Mouse (Mus musculus) embryonic facial prominence, embryonic 12.5 days (tissue): Measurements from ENCODE around the gene Sdk1. TPM values are rescaled to one million over a fixed set of nuclear protein-coding genes. Genes with fewer than 3 reads are reported as not detected.

ENCODE experiments used
- ATAC-seq: fragments of 200-750 bp; cut with Nextera tagmentation; 2 replicates; pipeline ENCODE4 v1.8.0; 2017; ENCODE audit not compliant: insufficient number of reproducible peaks, insufficient read depth, low FRiP score, low TSS enrichment
- H3K27ac ChIP-seq: fragments of 300-500 bp; sonication (generic); 2 replicates; pipeline ENCODE4 v1.5.1; 2016; ENCODE audit warnings: mild to moderate bottlenecking
- H3K27me3 ChIP-seq: fragments of 300-500 bp; sonication (generic); 2 replicates; pipeline ENCODE4 v1.6.1; 2016; ENCODE audit warnings: mild to moderate bottlenecking, moderate library complexity
- H3K36me3 ChIP-seq: fragments of 300-500 bp; sonication (generic); 2 replicates; pipeline ENCODE4 v1.6.1; 2016; ENCODE audit warnings: mild to moderate bottlenecking
- H3K4me1 ChIP-seq: fragments of 300-500 bp; sonication (generic); 2 replicates; pipeline ENCODE4 v1.6.1; 2016
- H3K4me2 ChIP-seq: fragments of 300-500 bp; sonication (generic); replicated peaks from 2 replicates; pipeline ENCODE4 v1.6.1; 2016; ENCODE audit warnings: mild to moderate bottlenecking, moderate library complexity
- H3K4me3 ChIP-seq: fragments of 300-500 bp; sonication (generic); 2 replicates; pipeline ENCODE4 v1.5.1; 2016; ENCODE audit warnings: mild to moderate bottlenecking
- H3K9ac ChIP-seq: fragments of 300-500 bp; sonication (generic); 2 replicates; pipeline ENCODE4 v1.6.1; 2016; ENCODE audit warnings: mild to moderate bottlenecking, moderate library complexity
- H3K9me3 ChIP-seq: fragments of 300-500 bp; sonication (generic); 2 replicates; pipeline ENCODE4 v1.6.1; 2016; ENCODE audit warnings: mild to moderate bottlenecking, moderate library complexity
- WGBS: fragments of 180-500 bp; shearing (Covaris S2); methylation state at CpG from one replicate; pipeline ENCODE4 v1.1.7; 2016; 5-methylcytosine and 5-hydroxymethylcytosine counted together
- polyA plus RNA-seq: library from polyadenylated mRNA; unstranded; fragments of >200 nt; fragmentation: Nextera tagmentation; extraction: Ambion mirVana; gene quantifications from 2 replicates; pipeline ENCODE4 v1.2.1, GENCODE M21; 2016

Sdk1 gene
- polyA plus RNA-seq, 1 experiment from 2014 or later, result 2.9 TPM

DNA sequence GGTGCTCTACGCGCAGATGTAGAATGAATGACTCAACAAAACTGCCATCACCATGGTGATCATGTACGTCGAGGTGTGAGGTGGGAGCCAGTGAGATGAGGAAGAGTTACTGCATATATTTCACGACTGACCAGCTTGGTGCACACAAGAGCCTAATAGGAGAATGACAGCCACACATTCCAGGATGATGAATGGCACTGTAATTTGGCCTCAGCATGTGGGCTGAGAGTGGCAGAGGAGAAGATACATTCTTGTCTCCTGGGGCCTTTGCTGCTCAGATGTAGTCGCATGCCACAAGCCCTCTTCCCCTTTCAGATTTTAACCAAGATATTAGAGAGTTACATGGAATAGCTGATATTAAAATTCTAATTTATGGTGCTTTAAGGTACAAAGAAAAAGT, 264.0 kb downstream of the Sdk1 start:
- Histone ChIP-seq H3K36me3 (no peaks in the 10 kb centered on the region), H3K4me2 (no peak overlapping the region), H3K4me1 (no peaks in the 10 kb centered on the region), H3K4me3 (no peak overlapping the region), H3K9me3 (no peaks in the 10 kb centered on the region), H3K27me3 (no peaks in the 10 kb centered on the region), H3K27ac (no peak overlapping the region), H3K9ac (no peak overlapping the region)
- 80% methylated on average over 6 of the region's 6 CpGs for WGBS
- ATAC-seq, result no peak

DNA sequence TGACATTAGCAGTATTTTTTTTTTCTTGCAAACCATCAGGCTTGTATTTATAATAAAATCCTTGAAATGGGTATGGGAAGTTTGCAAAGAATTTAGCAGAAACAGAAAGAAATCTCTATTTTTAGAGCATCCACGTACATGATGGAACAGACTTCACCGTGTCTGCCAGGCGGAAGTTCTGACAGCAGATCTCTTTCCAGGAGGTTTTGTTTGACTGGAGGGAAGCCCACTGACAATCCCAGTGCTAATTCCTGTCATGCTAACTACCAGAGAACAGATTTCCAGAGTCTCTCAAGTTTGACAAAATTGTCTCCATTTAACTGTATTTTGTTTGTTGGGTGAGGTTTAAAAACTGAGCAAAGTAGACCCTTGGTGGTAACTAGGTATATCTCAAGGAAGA, 265.1 kb downstream of the Sdk1 start:
- no peaks in the 10 kb centered on the region for H3K4me1 ChIP-seq
- WGBS, result 85% methylated on average over 3 of the region's 3 CpGs
- no peak for ATAC-seq
- no peak overlapping the region for H3K9ac ChIP-seq
- H3K27ac ChIP-seq, result no peak overlapping the region
- H3K36me3 ChIP-seq, result no peaks in the 10 kb centered on the region
- H3K4me2 ChIP-seq, result no peak overlapping the region
- H3K9me3 ChIP-seq, result no peaks in the 10 kb centered on the region
- H3K4me3 ChIP-seq, result no peak overlapping the region
- no peaks in the 10 kb centered on the region for H3K27me3 ChIP-seq

DNA sequence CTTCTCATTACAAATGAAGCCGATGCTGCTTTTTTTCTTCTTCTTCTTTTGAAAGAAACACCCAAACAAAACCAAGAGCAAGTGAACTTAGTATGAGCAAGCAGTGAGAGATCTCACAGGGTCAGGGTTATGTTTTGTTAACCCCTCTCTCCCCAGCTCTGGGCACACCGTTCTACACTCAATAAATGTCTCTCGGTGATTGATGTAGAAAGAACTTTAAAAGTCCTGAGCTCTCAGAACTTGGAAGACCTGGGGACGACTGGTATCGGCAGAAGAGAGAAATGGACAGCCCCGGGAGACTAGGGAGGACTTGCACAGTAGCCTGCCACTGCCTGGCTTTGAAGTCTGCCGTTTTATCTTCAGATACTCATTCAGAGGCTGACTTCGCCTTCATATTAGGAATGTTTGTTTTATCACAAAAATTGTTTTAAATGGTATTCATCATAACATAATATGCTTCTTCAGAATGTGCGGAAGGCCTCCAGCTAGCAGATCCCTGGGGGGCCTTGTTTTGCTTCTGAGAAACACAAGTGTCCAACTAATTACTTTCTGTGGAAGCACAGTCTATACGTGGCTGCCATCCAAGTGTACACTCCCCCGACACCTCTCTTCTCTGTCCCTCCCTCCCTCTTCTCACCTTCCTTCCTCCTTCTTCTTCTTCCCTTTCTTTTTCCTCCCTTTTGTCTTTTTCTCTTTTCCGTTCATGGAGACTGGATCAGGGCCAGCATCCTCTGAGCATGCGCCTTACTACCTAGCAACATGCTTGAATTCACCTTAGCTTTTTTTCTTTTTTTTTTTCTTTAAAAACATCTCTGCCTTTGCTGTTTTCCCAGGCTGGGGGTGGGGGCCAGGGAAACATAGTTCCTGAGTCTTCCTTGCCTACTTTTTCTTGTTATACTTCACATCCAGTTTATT, 283.8 kb downstream of the Sdk1 start:
- Histone ChIP-seq H3K9ac (no peak overlapping the region), H3K4me3 (no peak overlapping the region), H3K36me3 (no peaks in the 10 kb centered on the region), H3K4me1 (peaks cover 5% of the 10 kb centered on the region; the same call in 1 of the 2 replicates), H3K9me3 (no peaks in the 10 kb centered on the region), H3K4me2 (no peak overlapping the region), H3K27ac (no peak overlapping the region), H3K27me3 (no peaks in the 10 kb centered on the region)
- WGBS, result 48% methylated on average over 13 of the region's 13 CpGs
- no peak for ATAC-seq

DNA sequence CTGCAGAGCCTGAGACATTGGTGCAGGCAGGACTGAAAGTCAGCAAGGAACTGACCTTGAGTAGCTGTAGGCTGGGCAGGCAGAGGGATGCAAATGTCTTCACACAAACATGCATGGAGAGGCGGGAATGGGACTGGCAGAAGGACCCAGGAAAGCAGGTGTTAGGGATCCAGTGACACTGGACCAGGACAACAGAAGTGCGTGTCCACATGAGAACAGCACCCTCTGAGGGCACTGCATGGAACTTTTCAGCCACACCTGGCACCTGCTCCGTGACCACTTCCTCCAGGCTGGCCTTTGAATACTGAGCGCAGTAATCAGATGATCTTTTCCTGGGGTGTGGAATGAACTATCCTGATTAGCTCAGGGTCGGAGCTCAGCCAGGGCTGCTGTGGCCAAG, 298.9 kb downstream of the Sdk1 start:
- no peak overlapping the region for H3K4me3 ChIP-seq
- H3K4me2 ChIP-seq, result no peak overlapping the region
- no peaks in the 10 kb centered on the region for H3K27me3 ChIP-seq
- H3K9ac ChIP-seq, result no peak overlapping the region
- no peak overlapping the region for H3K27ac ChIP-seq
- 55% methylated on average over 5 of the region's 5 CpGs for WGBS
- H3K9me3 ChIP-seq, result no peaks in the 10 kb centered on the region
- no peak for ATAC-seq
- H3K4me1 ChIP-seq, result peaks cover 9% of the 10 kb centered on the region
- H3K36me3 ChIP-seq, result no peaks in the 10 kb centered on the region

DNA sequence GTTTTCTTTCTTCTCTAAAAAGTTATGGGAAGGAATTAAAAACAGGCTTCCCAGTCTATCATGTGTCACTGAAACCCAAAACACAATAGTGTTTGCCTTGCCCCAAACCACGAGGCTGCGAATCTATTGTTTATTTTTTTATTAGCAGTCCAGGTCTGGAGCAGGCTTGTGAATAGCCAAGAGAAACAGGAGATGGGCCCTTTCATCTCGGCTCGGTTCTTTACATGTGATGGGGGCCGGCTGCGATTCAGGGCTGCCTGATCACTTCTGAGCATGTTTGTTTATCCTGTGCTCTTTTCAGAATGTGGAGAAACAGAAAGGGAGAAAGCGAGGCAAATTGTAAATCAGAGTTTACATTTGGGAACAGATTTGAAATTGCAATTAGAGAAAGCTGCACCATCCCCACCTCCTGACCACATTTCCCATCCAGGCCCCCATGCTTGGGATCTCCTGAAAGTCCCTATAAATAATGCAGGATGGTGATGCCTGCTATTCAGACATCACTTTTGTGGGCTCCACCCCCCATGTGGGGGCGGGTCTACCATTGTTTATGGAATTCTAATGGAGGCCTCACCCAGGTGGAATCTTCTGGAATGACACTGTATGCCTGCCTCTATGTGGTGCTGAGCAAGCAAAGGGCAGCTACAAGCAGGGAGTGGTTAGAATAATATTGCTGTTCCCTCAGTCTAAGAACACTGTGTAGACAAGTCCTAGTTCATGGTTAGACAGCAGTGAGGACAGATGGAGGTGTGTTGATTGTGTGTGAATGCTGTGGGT, 301.8 kb downstream of the Sdk1 start:
- H3K27ac ChIP-seq, result 0 out of 2 replicates have a peak overlapping the region, but pooled peaks have one; percentile 17
- 28% methylated on average over 8 of the region's 8 CpGs for WGBS
- ATAC-seq, result no peak; the same call in 1 of the 2 replicates

DNA sequence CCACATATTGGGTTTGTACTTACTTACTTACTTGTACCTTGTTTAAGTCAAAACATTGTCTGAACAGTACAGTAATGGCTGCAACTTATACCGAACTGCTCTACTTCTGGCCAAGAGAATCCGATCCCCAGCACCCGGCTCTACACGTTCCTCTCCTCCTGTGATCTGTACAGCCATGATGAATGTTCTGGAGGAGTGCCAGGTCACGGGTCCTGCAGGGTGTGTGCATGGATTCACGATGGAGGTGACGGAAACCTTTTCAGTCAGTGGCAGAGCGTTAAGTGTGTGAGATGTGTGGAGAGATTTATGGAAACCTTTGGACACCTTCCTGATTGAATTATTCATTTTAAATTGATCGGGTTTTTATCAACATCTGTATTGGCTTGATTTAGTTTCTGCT, 312.2 kb downstream of the Sdk1 start:
- no peaks in the 10 kb centered on the region for H3K36me3 ChIP-seq
- no peak overlapping the region for H3K9ac ChIP-seq
- H3K9me3 ChIP-seq, result no peaks in the 10 kb centered on the region
- H3K4me3 ChIP-seq, result no peak overlapping the region
- ATAC-seq, result no peak
- H3K27ac ChIP-seq, result no peak overlapping the region
- H3K4me1 ChIP-seq, result peaks cover 10% of the 10 kb centered on the region; the same call in 1 of the 2 replicates
- 81% methylated on average over 9 of the region's 9 CpGs for WGBS
- H3K27me3 ChIP-seq, result no peaks in the 10 kb centered on the region
- H3K4me2 ChIP-seq, result no peak overlapping the region

More for the DNA sequence above, 301.8 kb downstream of the Sdk1 start:
- Histone ChIP-seq H3K4me2 (no peak overlapping the region), H3K9me3 (no peaks in the 10 kb centered on the region), H3K4me1 (peaks cover 9% of the 10 kb centered on the region), H3K27me3 (no peaks in the 10 kb centered on the region), H3K36me3 (no peaks in the 10 kb centered on the region), H3K9ac (no peak overlapping the region), H3K4me3 (no peak overlapping the region)

DNA sequence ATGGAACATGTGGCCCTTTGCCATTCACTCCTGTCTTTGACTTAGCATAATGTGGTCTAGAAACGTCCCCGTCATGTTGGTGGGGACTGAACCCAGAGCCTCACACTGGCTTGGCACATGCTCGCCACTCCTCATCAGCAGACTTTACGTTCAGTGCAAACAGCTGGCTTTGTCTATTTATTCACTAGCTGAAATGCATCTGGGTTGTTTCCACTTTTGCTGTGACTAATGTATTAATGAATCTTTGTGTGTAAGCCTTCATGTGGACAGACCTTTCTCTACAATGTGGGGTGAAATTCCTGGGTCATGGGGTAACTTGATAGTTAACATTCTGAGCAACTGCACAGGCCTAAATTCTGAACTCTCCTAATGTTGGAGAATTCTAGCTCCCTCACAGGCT, 317.4 kb downstream of the Sdk1 start:
- Histone ChIP-seq H3K4me2 (no peak overlapping the region), H3K36me3 (no peaks in the 10 kb centered on the region), H3K27me3 (no peaks in the 10 kb centered on the region), H3K4me3 (no peak overlapping the region), H3K27ac (0 out of 2 replicates have a peak overlapping the region, but pooled peaks have one; percentile 6), H3K9me3 (no peaks in the 10 kb centered on the region), H3K9ac (no peak overlapping the region), H3K4me1 (peaks cover 20% of the 10 kb centered on the region; the same call in 1 of the 2 replicates)
- ATAC-seq, result no peak
- WGBS, result 36% methylated on average over 4 of the region's 4 CpGs

DNA sequence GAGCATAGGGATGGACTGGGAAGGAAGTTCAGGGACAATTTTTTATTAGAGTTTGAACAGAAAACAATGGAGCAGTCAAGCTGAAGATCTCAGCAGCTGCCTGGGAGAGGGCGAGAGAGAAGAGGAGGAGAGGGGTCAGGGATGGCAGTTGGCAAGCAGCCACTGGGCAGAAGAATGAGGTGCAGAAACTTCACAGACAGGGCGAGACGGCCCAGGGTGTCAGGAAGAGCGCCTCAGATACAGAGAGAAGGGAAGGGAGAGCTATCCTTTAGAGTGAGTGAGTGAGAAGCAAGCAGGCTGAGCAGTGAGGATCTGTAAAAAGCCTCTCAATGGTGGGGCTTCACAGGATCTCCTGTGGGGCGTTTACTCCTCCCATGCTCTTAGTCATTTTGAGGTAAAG, 319.0 kb downstream of the Sdk1 start:
- Histone ChIP-seq H3K9me3 (no peaks in the 10 kb centered on the region), H3K27ac (no peak overlapping the region), H3K4me1 (peaks cover 17% of the 10 kb centered on the region; the same call in 1 of the 2 replicates), H3K9ac (no peak overlapping the region), H3K4me3 (no peak overlapping the region), H3K27me3 (no peaks in the 10 kb centered on the region), H3K36me3 (no peaks in the 10 kb centered on the region), H3K4me2 (no peak overlapping the region)
- ATAC-seq, result no peak
- 64% methylated on average over 5 of the region's 5 CpGs for WGBS

DNA sequence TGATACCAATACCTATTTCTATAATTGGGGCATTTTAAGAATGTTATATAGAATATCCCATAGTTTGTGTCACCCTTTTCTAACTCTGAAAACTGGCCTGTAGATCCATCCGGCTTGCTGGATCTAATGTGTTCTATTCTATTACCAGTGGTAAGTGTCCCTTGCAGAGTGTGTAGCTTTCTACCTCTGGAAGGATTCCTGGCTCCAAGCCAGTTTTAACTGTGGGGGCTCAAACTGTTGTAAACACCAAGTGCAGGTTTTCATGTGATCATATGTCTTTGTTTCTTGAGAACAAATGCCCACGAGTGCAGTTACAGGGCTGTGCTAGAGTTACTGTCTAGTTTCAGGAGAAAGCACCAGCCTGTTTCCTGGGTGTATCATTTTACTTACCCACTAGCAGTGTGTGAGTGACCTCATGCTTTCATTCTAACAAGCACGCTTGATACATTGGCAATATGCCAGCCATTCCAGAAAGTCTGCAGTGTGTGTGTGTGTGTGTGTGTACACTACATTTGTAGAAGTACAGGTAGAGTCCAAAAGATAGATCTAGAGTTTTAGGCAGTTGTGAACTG, 320.8 kb downstream of the Sdk1 start:
- Histone ChIP-seq H3K4me3 (no peak overlapping the region), H3K9ac (no peak overlapping the region), H3K36me3 (no peaks in the 10 kb centered on the region), H3K27ac (no peak overlapping the region), H3K4me1 (peaks cover 11% of the 10 kb centered on the region; the same call in 1 of the 2 replicates), H3K4me2 (no peak overlapping the region), H3K9me3 (no peaks in the 10 kb centered on the region), H3K27me3 (no peaks in the 10 kb centered on the region)
- peak; percentile 73; the same call in 1 of the 2 replicates for ATAC-seq
- 35% methylated on average over 3 of the region's 3 CpGs for WGBS

DNA sequence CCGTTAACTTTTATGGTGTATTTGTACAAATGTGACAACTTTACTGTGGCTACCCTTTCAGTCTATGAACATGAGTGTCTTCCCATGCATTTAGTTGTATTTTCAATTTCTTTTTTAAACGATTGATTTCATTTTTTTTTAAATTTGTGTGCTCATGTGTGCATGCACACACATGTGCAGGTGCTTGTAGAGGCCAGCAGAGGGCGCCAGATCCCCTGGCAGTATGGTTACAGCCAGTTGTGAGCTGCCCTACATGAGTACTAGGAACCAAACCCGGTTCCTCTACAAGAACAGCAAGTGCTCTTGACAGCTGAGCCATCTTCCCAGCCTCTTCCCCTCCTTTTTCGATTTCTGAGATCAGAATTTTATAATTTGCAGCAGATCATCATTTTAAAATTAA, 322.9 kb downstream of the Sdk1 start:
- H3K4me2 ChIP-seq, result no peak overlapping the region
- H3K9ac ChIP-seq, result no peak overlapping the region
- WGBS, result 84% methylated on average over 5 of the region's 5 CpGs
- no peaks in the 10 kb centered on the region for H3K27me3 ChIP-seq
- ATAC-seq, result no peak
- H3K36me3 ChIP-seq, result no peaks in the 10 kb centered on the region
- no peak overlapping the region for H3K4me3 ChIP-seq
- H3K27ac ChIP-seq, result no peak overlapping the region
- no peaks in the 10 kb centered on the region for H3K9me3 ChIP-seq
- peaks cover 7% of the 10 kb centered on the region; the same call in 1 of the 2 replicates for H3K4me1 ChIP-seq

DNA sequence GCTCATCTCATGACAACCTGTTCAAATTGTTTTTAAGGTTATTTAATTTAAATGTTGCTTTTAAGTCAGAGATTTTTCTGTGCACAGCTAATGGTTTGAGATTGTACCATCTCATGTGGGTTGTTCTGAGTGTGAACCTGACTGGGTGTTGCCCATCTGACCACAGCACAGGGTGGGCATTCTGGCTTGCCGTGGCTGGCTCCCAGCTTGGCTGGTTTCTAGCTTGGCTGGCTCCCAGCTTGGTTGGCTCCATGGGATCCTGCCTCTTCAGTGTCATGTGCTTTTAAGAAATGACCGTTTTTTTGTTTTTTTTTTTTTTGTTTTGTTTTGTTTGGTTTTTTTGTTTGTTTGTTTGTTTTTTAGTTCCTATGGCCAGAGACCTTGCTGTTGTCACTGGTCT, 326.8 kb downstream of the Sdk1 start:
- H3K36me3 ChIP-seq, result no peaks in the 10 kb centered on the region
- H3K27ac ChIP-seq, result no peak overlapping the region
- H3K9ac ChIP-seq, result no peak overlapping the region
- ATAC-seq, result no peak
- WGBS, result 82% methylated on average over 2 of the region's 2 CpGs
- H3K4me1 ChIP-seq, result no peaks in the 10 kb centered on the region
- no peaks in the 10 kb centered on the region for H3K9me3 ChIP-seq
- H3K27me3 ChIP-seq, result no peaks in the 10 kb centered on the region
- H3K4me3 ChIP-seq, result no peak overlapping the region
- no peak overlapping the region for H3K4me2 ChIP-seq
